Mouse (Mus musculus) kidney, adult 9 months (tissue): ENCODE data around the gene Gm14406.
"Not testable (repeated sequence)": the region's sequence is repeated elsewhere in the genome, so short reads cannot be mapped to it uniquely, and the experiment has no call there.

Source experiments
- DNase-seq: peaks from one replicate; pipeline ENCODE4 v3.0.0; 2022

The Gm14406 gene

DNA sequence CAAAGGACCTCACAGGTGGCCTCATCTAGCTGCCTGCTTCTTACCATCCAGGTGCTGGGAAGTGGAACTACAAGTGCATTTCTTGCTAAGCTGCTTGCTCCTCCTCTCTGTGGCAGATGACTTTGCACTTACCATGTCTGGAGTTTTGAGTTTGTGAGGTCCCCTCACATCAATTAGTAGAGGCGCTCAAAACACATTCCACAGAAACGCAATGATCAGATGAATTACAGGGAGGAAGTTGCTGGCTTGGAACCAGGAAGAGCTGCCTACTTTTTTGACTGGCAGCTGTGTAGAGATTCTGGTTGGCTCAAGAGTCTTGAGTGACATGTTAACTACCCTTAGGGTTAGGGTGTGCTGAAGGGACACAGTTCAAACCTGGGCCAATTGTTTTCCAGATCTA lies at the start of gene Gm14406:
TSS of gene Gm14406 (minus strand) at position 213 of the 400 bp plus-strand sequence.
- DNase-seq, result not testable (repeated sequence)

- not testable (repeated sequence) for DNase-seq
These were observed 2.9 kb downstream of the Gm14406 start for GRCm38 (mm10) chr2:177575141-177575540.

DNA sequence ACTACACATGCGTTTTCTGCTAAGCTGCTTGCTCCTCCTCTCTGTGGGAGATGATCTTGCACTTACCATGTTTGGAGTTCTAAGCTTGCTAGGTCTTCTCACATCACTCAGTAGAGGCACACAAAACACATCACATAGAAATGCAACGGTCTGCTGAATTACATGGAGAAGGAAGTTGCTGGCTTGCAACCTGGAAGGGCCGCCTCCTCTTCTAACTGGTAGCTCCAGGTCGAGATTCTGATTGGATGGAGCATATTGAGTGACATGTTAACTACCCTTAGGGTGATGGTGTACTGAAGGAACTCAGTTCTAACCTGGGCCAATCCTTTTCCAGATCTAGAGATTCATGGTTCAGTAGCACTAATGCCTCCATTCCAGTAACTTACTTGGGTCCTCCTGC lies 18.6 kb downstream of the Gm14406 start:
- not testable (repeated sequence) for DNase-seq

- DNase-seq, result not testable (repeated sequence)
These were observed 22.7 kb downstream of the Gm14406 start for GRCm38 (mm10) chr2:177555261-177555660.

GRCm38 (mm10) chr2:177537717-177538116 lies 40.3 kb downstream of the Gm14406 start:
- DNase-seq, result not testable (repeated sequence)

DNA sequence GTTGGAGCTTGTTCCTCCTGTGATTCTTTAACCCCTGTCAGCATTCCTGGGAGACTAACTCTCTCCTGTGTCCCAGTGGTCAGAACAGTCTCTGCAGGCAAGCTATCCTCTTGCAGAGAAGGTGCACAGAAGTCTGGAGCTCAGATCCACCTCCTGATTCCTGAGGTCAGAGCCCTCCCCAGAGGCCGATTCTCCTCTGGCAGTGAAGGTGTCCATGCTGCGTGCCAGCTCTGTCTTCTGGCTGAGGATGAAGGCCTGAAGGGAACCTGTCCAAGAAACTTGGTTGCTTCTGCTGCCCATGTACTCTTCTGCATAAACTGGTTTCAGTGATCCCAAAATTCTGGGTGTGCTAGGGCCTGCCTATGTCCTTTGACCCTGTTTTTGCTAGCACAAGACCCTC lies 40.9 kb downstream of the Gm14406 start:
- DNase-seq, result not testable (repeated sequence)

- DNase-seq, result no peak
These were observed 42.1 kb downstream of the Gm14406 start for GRCm38 (mm10) chr2:177535876-177536275.

DNA sequence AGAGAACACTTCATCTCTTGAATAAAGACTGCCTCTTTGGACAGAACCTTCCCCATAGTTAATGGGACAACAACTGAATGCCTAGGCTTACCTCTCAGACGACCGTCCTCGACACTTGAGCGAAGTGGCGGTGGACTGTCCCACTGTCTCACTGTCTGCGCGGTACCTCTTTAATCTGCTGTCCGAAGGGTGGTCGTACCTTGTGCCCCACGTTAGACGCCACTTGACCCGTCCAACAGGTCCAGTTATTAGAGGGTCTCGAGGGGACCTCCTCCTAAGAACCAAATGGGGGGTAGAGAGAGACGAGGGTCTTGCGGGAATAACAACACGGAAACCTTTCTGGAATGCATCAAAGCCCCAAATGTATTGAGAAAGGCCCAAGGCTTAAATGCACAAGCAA lies 53.8 kb downstream of the Gm14406 start:
- not testable (repeated sequence) for DNase-seq

GRCm38 (mm10) chr2:177523674-177524073 lies 54.3 kb downstream of the Gm14406 start:
- DNase-seq, result not testable (repeated sequence)

DNA sequence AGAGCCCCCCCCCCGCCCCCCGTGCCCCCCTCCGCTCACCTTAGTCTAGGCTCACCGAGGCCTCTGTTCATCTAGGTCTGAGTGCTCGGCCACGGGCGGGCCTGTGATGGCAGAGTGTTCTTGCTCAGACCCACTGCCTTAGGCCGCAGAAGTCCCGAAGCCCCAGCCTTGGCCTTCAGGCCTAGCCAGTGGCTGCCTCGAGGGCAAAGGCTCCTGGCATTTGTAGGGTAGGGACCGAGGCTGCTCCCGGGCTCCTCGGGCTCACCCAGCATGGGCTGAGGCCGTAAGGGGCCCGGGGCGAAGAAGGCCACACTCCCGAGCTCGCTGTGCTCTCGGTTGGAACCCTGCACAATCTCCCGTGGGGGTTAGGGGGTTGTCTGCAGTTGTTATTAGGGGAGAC lies 54.9 kb downstream of the Gm14406 start:
- DNase-seq, result no peak

DNA sequence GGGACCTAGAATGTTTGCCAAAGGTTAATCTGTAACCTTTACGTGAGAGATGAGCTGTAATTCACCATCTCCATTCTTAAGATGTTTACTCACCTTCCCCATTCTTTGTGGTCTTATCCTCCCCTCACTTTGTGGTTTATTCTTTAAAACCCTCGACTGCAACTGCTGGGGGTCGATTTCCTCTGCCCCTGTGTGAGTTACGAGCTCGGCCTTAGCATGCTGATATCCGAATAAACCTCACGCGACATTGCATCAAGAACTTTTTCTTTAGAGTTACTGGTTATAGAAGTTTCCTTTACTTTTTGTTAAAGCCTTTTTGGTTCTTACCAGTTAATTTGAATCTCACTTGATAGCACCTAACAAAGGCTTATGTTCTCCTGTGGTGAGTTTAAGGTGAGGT lies 58.0 kb downstream of the Gm14406 start:
- no peak for DNase-seq
